Mouse (Mus musculus) kidney, embryonic 14.5 days (tissue): ENCODE measurements around the gene Tgfbr3. TPM values are rescaled to one million over a fixed set of nuclear protein-coding genes. Genes with fewer than 3 reads are reported as not detected.
"Not testable (repeated sequence)": the region's sequence is repeated elsewhere in the genome, so short reads cannot be mapped to it uniquely, and the experiment has no call there.

ENCODE experiments used
- ATAC-seq: fragments of 200-750 bp; cut with Nextera tagmentation; 2 replicates; pipeline ENCODE4 v1.8.0; 2017; ENCODE audit warnings: moderate number of reproducible peaks, mild to moderate bottlenecking, moderate TSS enrichment, moderate library complexity; ENCODE audit not compliant: low FRiP score, low TSS enrichment
- H3K27ac ChIP-seq: fragments of 300-500 bp; sonication (generic); 2 replicates; pipeline ENCODE4 v1.5.1; 2014; ENCODE audit warnings: low read depth, mild to moderate bottlenecking, low read length, moderate library complexity, mixed read lengths
- H3K27me3 ChIP-seq: fragments of 300-500 bp; sonication (generic); 2 replicates; pipeline ENCODE4 v1.6.1; 2014; ENCODE audit warnings: mild to moderate bottlenecking, low read length; ENCODE audit not compliant: control insufficient read depth, insufficient read depth
- H3K36me3 ChIP-seq: fragments of 300-500 bp; sonication (generic); 2 replicates; pipeline ENCODE4 v1.6.1; 2014; ENCODE audit warnings: low read length, mixed read lengths; ENCODE audit not compliant: control insufficient read depth, insufficient read depth
- H3K4me1 ChIP-seq: fragments of 300-500 bp; sonication (generic); 2 replicates; pipeline ENCODE4 v1.6.1; 2014; ENCODE audit warnings: low read length, mixed read lengths; ENCODE audit not compliant: control insufficient read depth, insufficient read depth
- H3K4me2 ChIP-seq: fragments of 300-500 bp; sonication (generic); replicated peaks from 2 replicates; pipeline ENCODE4 v1.6.1; 2014; ENCODE audit warnings: low read depth, mild to moderate bottlenecking, low read length
- H3K4me3 ChIP-seq: fragments of 300-500 bp; sonication (generic); 2 replicates; pipeline ENCODE4 v1.5.1; 2014; ENCODE audit warnings: mild to moderate bottlenecking, low read length
- H3K9ac ChIP-seq: fragments of 300-500 bp; sonication (generic); 2 replicates; pipeline ENCODE4 v1.6.1; 2014; ENCODE audit warnings: low read depth, mild to moderate bottlenecking, low read length, moderate library complexity
- H3K9me3 ChIP-seq: fragments of 300-500 bp; sonication (generic); 2 replicates; pipeline ENCODE4 v1.6.1; 2016; ENCODE audit warnings: low read length; ENCODE audit not compliant: control insufficient read depth
- WGBS: fragments of 180-500 bp; shearing (Covaris S2); extraction: QIAGEN DNeasy Blood & Tissue Kit; methylation state at CpG from one replicate; pipeline ENCODE4 v1.1.7; 2014; 5-methylcytosine and 5-hydroxymethylcytosine counted together
- polyA plus RNA-seq: library from polyadenylated mRNA; unstranded; fragments of >200 nt; fragmentation: Nextera tagmentation; extraction: Ambion mirVana; gene quantifications from 2 replicates; pipeline ENCODE4 v1.2.1, GENCODE M21; 2014

The Tgfbr3 gene
- polyA plus RNA-seq, 1 experiment from 2014 or later = 18.0 TPM

DNA sequence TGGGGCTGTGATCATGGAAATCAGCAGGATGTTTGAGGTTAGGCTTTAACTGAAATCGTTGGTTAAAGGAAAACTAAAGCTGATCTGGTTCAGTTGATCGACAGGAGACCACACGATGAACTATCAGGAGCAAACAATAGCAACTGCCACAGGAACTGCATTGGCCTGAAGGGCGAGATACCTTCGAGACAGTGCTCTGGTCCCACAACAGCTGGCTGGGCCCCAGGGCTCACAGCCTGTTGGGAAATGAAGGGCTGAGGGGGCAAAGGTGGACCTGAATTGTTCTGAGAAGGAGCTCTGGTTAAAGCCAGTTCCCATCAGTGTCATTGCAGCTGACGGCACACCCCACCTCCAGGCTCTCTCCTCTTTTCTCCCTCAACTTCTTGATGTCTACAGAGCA, 52.5 kb downstream of the Tgfbr3 start:
- Histone ChIP-seq H3K9me3 (no peaks in the 10 kb centered on the region), H3K36me3 (no peaks in the 10 kb centered on the region), H3K4me2 (no peak overlapping the region), H3K27me3 (no peaks in the 10 kb centered on the region), H3K4me3 (no peak overlapping the region), H3K4me1 (peaks cover 36% of the 10 kb centered on the region), H3K27ac (0 out of 2 replicates have a peak overlapping the region, but pooled peaks have one; percentile 24), H3K9ac (peak overlapping the region; percentile 9; the same call in 1 of the 2 replicates)
- 56% methylated on average over 6 of the region's 6 CpGs for WGBS
- ATAC-seq = no peak

DNA sequence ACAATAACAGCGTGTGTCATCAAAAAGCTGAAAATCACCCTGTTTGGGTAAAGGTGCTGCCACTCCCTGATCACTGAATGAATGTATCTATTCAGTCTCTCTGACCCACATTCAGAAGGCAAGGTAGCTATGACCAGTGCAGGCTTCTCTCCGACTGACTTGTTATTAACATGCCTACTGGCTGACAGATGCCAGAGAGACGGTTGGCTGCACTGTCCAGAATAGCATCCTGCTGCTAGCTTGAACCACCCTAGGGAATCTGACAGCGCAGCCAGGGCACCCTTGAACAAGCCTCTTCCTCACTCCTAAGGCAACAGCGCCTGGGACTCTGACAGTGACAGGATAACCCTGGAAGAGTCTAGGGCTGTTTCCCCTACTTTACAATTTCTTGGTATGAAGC, 53.4 kb downstream of the Tgfbr3 start:
- Histone ChIP-seq H3K9ac (no peak overlapping the region; the same call in 1 of the 2 replicates), H3K4me3 (no peak overlapping the region), H3K36me3 (no peaks in the 10 kb centered on the region), H3K27ac (no peak overlapping the region), H3K27me3 (no peaks in the 10 kb centered on the region), H3K4me1 (peaks cover 39% of the 10 kb centered on the region), H3K4me2 (no peak overlapping the region), H3K9me3 (no peaks in the 10 kb centered on the region)
- ATAC-seq = no peak
- 81% methylated on average over 5 of the region's 5 CpGs for WGBS

DNA sequence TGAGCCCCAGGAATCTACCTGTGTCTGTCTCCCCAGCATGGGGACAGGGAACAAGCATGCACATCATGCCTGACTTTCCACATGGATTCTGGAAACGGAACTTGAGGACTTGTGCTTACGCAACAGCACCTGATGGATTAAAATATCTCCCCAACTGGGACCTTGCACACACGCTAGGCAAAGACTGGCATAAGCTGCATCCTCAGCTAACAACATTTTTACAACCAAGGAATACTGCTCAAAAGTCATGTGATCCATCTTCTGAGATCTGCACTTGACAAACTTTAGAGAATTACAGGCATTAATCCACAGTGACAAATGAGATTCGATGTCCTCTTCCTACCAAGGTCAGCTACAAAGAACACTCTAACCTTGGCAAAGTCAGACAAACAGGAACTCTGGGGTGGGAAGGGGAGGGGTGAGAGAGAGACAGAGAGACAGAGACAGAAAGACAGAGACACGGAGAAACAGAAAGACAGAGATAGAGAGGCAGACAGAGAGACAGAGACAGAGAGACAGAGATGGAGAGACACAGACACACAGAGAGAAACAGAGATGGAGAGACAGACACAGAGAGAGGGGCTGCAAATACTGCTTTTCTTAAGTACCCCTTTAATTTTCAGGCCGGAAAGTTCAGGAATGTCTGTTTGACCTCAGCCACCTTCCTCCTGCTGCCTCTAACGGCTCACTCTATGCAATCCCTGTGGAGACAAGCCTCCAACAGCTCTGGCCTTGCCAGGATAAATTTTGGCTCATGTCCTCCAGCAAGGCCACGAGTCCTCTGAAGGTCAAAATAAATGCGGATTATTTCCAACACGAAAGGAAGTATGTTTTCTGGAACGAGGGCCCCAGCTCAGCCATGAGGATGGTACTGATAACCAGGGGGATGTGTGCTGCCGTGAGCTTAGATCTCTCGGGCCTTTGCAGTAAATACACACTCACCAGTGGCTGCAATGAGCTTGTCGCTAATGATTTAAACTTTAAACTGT, 55.8 kb downstream of the Tgfbr3 start:
- no peak overlapping the region for H3K4me3 ChIP-seq
- H3K9ac ChIP-seq = no peak overlapping the region
- H3K4me2 ChIP-seq = no peak overlapping the region
- peaks cover 50% of the 10 kb centered on the region for H3K4me1 ChIP-seq
- H3K9me3 ChIP-seq = no peaks in the 10 kb centered on the region
- 50% methylated on average over 14 of the region's 14 CpGs for WGBS
- no peak for ATAC-seq
- no peaks in the 10 kb centered on the region for H3K27me3 ChIP-seq
- peak overlapping the region; percentile 27; the same call in 1 of the 2 replicates for H3K27ac ChIP-seq
- H3K36me3 ChIP-seq = no peaks in the 10 kb centered on the region

DNA sequence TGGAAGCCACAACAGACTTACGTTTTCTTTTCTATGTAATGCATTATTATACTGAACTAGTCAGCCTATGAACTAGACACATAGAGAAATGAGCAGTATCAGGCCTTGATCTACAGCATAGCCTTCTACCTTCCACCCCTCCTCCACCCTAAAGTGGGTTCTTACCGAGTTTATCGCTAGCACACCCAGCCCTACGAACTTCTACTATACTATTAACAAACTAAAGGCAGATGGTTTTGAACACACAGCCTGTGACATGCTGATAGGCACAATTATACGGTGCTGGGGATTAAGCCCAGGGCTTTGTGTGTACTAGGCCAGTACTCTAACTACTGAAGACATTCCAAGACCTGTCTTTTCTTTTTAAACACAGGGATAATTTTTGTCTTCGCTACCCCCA, 59.2 kb downstream of the Tgfbr3 start:
- H3K4me3 ChIP-seq = no peak overlapping the region
- 0 out of 2 replicates have a peak, but pooled peaks cover 2% of the 10 kb centered on the region for H3K9me3 ChIP-seq
- H3K36me3 ChIP-seq = no peaks in the 10 kb centered on the region
- no peaks in the 10 kb centered on the region for H3K27me3 ChIP-seq
- no peak overlapping the region for H3K27ac ChIP-seq
- H3K4me1 ChIP-seq = peaks cover 25% of the 10 kb centered on the region; the same call in 1 of the 2 replicates
- ATAC-seq = no peak
- no peak overlapping the region for H3K4me2 ChIP-seq
- 85% methylated on average over 6 of the region's 6 CpGs for WGBS
- H3K9ac ChIP-seq = no peak overlapping the region

DNA sequence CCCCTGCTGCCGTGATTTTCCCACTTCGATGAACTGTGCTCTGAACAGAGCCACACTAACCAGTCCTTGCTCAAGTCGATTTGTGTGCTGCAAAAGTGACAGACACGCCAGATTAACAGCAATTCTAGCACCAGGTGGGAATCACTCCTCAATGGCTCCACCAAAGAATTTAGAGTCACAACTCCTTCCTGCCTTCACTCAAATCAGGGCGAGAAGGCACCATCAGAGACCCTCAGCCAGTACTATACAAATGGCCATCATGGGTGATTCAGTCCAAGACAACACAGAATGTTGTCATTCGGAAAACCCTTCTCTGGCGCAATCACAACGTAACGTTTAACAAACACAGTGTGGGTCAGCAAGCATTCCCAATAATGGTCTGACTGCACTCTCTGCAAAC, 60.4 kb downstream of the Tgfbr3 start:
- Histone ChIP-seq H3K4me1 (peaks cover 18% of the 10 kb centered on the region; the same call in 1 of the 2 replicates), H3K27me3 (no peaks in the 10 kb centered on the region), H3K4me2 (no peak overlapping the region), H3K9ac (no peak overlapping the region), H3K4me3 (no peak overlapping the region), H3K36me3 (no peaks in the 10 kb centered on the region), H3K27ac (no peak overlapping the region), H3K9me3 (0 out of 2 replicates have a peak, but pooled peaks cover 2% of the 10 kb centered on the region)
- WGBS = 75% methylated on average over 9 of the region's 9 CpGs
- no peak for ATAC-seq

DNA sequence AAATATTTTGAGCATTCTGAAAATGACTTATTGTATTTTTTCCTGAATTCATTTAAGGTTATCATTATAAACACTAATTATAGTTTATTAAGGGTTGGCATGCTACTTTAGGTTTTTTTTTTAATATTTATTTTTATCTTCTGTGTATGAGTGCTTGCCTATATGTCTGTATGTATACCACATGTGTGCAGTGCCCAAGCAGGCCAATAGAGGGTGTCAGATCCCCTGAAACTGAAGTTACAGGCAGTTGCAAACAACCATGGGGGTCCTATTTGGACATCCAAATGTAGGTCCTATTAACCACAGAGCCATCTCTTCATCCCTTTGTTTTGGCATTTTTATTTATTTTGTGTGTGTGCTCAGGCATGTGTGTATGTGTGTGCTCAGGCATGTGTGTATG, 61.8 kb downstream of the Tgfbr3 start:
- Histone ChIP-seq H3K4me3 (no peak overlapping the region), H3K27ac (no peak overlapping the region), H3K4me2 (no peak overlapping the region), H3K27me3 (no peaks in the 10 kb centered on the region), H3K9ac (no peak overlapping the region), H3K9me3 (0 out of 2 replicates have a peak, but pooled peaks cover 2% of the 10 kb centered on the region), H3K36me3 (no peaks in the 10 kb centered on the region), H3K4me1 (peaks cover 25% of the 10 kb centered on the region)
- no peak for ATAC-seq

DNA sequence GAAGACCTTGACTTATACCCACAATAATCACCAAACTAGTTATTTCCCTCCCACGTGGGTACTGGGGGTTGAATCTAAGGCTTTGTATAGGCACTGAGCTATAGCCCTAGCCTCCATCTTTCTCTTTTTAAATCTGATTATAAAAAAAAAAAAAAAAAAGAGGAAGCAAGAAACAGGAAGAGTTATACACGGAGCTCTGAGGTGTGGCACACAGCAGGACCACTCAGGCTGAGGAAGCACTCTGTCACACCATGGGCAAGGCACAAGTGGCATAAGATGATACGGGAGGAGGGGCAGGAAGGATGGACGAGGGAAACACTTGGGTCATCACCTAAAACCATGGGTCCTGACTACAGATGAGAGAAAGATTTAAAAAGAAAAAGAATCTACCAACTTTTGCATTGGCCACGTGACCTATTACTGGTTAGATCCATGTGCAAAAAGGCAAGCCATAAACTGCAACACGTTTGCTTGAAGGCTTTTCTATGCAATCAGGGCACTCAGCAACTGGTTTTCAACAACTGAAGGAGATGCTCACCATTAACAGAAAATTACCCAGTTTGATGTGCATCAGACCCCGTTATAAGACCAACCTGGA, 64.5 kb downstream of the Tgfbr3 start:
- Histone ChIP-seq H3K27ac (no peak overlapping the region), H3K4me1 (peaks cover 31% of the 10 kb centered on the region), H3K4me3 (no peak overlapping the region), H3K9me3 (0 out of 2 replicates have a peak, but pooled peaks cover 2% of the 10 kb centered on the region), H3K27me3 (no peaks in the 10 kb centered on the region), H3K36me3 (no peaks in the 10 kb centered on the region), H3K4me2 (no peak overlapping the region), H3K9ac (no peak overlapping the region)
- 78% methylated on average over 7 of the region's 7 CpGs for WGBS
- no peak for ATAC-seq

DNA sequence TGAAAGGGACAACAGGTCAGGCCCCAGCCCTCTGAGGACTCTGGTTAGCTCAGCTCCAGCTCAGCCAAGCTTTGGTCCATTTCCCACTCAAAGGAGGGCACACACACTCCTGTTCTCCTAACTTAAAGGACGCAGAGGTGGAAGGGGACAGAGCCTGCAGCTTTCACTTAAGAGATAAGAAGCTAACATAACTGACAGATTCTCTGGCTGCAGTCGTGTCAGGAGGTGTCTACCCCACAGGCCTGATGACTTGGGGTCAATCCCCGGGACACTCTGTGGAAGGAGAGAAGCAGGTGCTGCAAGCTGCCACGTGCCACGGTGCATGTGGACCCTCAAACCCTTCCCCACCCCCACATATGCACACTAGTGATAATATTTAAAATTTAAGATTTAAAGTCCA, 65.3 kb downstream of the Tgfbr3 start:
- ATAC-seq = no peak
- Histone ChIP-seq H3K27me3 (no peaks in the 10 kb centered on the region), H3K4me1 (peaks cover 29% of the 10 kb centered on the region), H3K4me3 (no peak overlapping the region), H3K9ac (no peak overlapping the region), H3K27ac (no peak overlapping the region), H3K4me2 (no peak overlapping the region), H3K9me3 (0 out of 2 replicates have a peak, but pooled peaks cover 2% of the 10 kb centered on the region), H3K36me3 (no peaks in the 10 kb centered on the region)
- WGBS = 73% methylated on average over 5 of the region's 5 CpGs

DNA sequence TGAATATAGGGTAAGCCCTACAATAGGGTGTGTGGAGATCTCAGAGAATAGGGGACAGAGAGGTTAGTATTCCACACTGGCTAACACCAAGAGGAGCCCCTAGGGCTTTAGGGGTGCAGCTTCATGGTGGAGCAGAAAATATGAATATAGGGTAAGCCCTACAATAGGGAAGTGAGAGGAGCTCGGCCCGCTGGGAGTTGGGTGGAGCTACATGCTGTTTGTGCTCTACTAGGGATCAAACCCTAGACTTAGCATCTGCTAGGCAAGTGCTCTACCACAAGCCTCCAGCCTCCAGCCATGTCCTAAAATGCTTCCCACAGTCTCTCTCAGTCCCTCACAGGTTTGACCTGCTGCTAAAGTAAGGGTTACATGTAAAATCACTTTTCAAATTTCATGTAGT, 65.9 kb downstream of the Tgfbr3 start:
- H3K4me1 ChIP-seq = peaks cover 29% of the 10 kb centered on the region
- H3K4me3 ChIP-seq = not testable (repeated sequence)

More for the DNA sequence above, 65.9 kb downstream of the Tgfbr3 start:
- not testable (repeated sequence) for H3K4me2 ChIP-seq, ATAC-seq, H3K27ac ChIP-seq, H3K27me3 ChIP-seq, H3K9ac ChIP-seq, H3K9me3 ChIP-seq, H3K36me3 ChIP-seq
- 94% methylated on average over 2 of the region's 2 CpGs for WGBS
